Mouse (Mus musculus) kidney, embryonic 14.5 days (tissue): Measurements from ENCODE around the gene AI837181. TPM values are rescaled to one million over a fixed set of nuclear protein-coding genes. Genes with fewer than 3 reads are reported as not detected.
A peak's percentile ranks its signal among the peaks of the same experiment; 100 is the strongest.
"Not testable (repeated sequence)": the region's sequence is repeated elsewhere in the genome, so short reads cannot be mapped to it uniquely, and the experiment has no call there.

Experiments
- ATAC-seq: fragments of 200-750 bp; cut with Nextera tagmentation; 2 replicates; pipeline ENCODE4 v1.8.0; 2017; ENCODE audit warnings: moderate number of reproducible peaks, mild to moderate bottlenecking, moderate TSS enrichment, moderate library complexity; ENCODE audit not compliant: low FRiP score, low TSS enrichment
- H3K27ac ChIP-seq: fragments of 300-500 bp; sonication (generic); 2 replicates; pipeline ENCODE4 v1.5.1; 2014; ENCODE audit warnings: low read depth, mild to moderate bottlenecking, low read length, moderate library complexity, mixed read lengths
- H3K27me3 ChIP-seq: fragments of 300-500 bp; sonication (generic); 2 replicates; pipeline ENCODE4 v1.6.1; 2014; ENCODE audit warnings: mild to moderate bottlenecking, low read length; ENCODE audit not compliant: control insufficient read depth, insufficient read depth
- H3K36me3 ChIP-seq: fragments of 300-500 bp; sonication (generic); 2 replicates; pipeline ENCODE4 v1.6.1; 2014; ENCODE audit warnings: low read length, mixed read lengths; ENCODE audit not compliant: control insufficient read depth, insufficient read depth
- H3K4me1 ChIP-seq: fragments of 300-500 bp; sonication (generic); 2 replicates; pipeline ENCODE4 v1.6.1; 2014; ENCODE audit warnings: low read length, mixed read lengths; ENCODE audit not compliant: control insufficient read depth, insufficient read depth
- H3K4me2 ChIP-seq: fragments of 300-500 bp; sonication (generic); replicated peaks from 2 replicates; pipeline ENCODE4 v1.6.1; 2014; ENCODE audit warnings: low read depth, mild to moderate bottlenecking, low read length
- H3K4me3 ChIP-seq: fragments of 300-500 bp; sonication (generic); 2 replicates; pipeline ENCODE4 v1.5.1; 2014; ENCODE audit warnings: mild to moderate bottlenecking, low read length
- H3K9ac ChIP-seq: fragments of 300-500 bp; sonication (generic); 2 replicates; pipeline ENCODE4 v1.6.1; 2014; ENCODE audit warnings: low read depth, mild to moderate bottlenecking, low read length, moderate library complexity
- H3K9me3 ChIP-seq: fragments of 300-500 bp; sonication (generic); 2 replicates; pipeline ENCODE4 v1.6.1; 2016; ENCODE audit warnings: low read length; ENCODE audit not compliant: control insufficient read depth
- WGBS: fragments of 180-500 bp; shearing (Covaris S2); extraction: QIAGEN DNeasy Blood & Tissue Kit; methylation state at CpG from one replicate; pipeline ENCODE4 v1.1.7; 2014; 5-methylcytosine and 5-hydroxymethylcytosine counted together
- polyA plus RNA-seq: library from polyadenylated mRNA; unstranded; fragments of >200 nt; fragmentation: Nextera tagmentation; extraction: Ambion mirVana; gene quantifications from 2 replicates; pipeline ENCODE4 v1.2.1, GENCODE M21; 2014

Gene AI837181
- polyA plus RNA-seq, 1 experiment from 2014 or later: 40.8 TPM

GRCm38 (mm10) chr19:5392892-5393291 lies 32.1 kb upstream of the AI837181 start:
- H3K4me1 ChIP-seq: peaks cover 8% of the 10 kb centered on the region; the same call in 1 of the 2 replicates
- no peaks in the 10 kb centered on the region for H3K36me3 ChIP-seq
- no peak overlapping the region for H3K4me3 ChIP-seq
- H3K9ac ChIP-seq: no peak overlapping the region
- H3K27me3 ChIP-seq: no peaks in the 10 kb centered on the region
- WGBS: 66% methylated on average over 4 of the region's 4 CpGs
- H3K4me2 ChIP-seq: no peak overlapping the region
- no peak for ATAC-seq
- no peaks in the 10 kb centered on the region for H3K9me3 ChIP-seq
- no peak overlapping the region for H3K27ac ChIP-seq

DNA sequence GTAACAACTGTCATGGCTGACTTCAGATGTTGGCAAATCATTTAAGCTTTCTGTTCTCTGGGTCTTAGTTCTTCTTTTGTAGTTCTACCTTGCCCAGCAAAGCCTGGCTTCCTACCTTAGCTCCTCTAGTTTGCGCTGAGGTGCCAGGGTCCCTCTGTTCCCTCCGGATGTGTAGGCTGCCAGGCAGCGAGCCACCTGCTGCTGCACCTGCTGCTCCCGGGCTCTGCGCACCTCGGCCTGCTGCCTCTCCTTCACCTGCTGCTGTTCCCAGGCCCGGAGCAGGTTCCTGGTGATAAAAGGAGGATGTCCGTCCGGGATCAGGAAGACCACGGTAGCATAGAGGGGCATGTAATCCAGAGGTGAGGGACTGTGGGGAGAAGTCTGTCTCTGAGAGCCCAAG lies 30.8 kb upstream of the AI837181 start:
- Histone ChIP-seq H3K9ac (no peak overlapping the region), H3K4me1 (peaks cover 8% of the 10 kb centered on the region; the same call in 1 of the 2 replicates), H3K27ac (no peak overlapping the region), H3K4me2 (no peak overlapping the region), H3K4me3 (no peak overlapping the region), H3K27me3 (no peaks in the 10 kb centered on the region), H3K9me3 (no peaks in the 10 kb centered on the region), H3K36me3 (no peaks in the 10 kb centered on the region)
- 51% methylated on average over 10 of the region's 10 CpGs for WGBS
- ATAC-seq: no peak

- Histone ChIP-seq H3K36me3 (no peaks in the 10 kb centered on the region), H3K27ac (no peak overlapping the region), H3K4me2 (no peak overlapping the region), H3K4me1 (0 out of 2 replicates have a peak, but pooled peaks cover 1% of the 10 kb centered on the region), H3K4me3 (no peak overlapping the region), H3K9ac (no peak overlapping the region), H3K27me3 (no peaks in the 10 kb centered on the region), H3K9me3 (no peaks in the 10 kb centered on the region)
- no peak for ATAC-seq
- 75% methylated on average over 4 of the region's 4 CpGs for WGBS
Measured at GRCm38 (mm10) chr19:5395371-5395770, 29.6 kb upstream of the AI837181 start.

DNA sequence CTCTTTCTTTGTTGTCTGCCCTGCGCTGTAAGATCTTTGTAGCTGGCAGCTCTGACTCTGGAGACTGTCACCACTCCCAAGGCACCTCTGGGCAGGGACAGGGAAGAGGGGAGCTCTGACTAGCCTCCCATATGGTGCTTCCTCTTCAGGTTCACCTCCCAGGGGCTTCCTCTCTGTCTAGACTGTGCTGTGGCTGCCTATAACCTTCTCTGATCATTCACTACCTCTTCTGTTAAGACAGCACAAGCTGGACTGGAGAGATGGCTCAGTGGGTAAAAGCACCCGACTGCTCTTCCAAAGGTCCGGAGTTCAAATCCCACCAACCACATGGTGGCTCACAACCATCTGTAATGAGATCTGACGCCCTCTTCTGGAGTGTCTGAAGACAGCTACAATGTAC lies 23.9 kb upstream of the AI837181 start:
- H3K27me3 ChIP-seq, H3K27ac ChIP-seq, H3K9ac ChIP-seq, H3K36me3 ChIP-seq, H3K4me1 ChIP-seq, ATAC-seq, H3K4me3 ChIP-seq, H3K4me2 ChIP-seq, H3K9me3 ChIP-seq: not testable (repeated sequence)
- WGBS: 74% methylated on average over 4 of the region's 4 CpGs

DNA sequence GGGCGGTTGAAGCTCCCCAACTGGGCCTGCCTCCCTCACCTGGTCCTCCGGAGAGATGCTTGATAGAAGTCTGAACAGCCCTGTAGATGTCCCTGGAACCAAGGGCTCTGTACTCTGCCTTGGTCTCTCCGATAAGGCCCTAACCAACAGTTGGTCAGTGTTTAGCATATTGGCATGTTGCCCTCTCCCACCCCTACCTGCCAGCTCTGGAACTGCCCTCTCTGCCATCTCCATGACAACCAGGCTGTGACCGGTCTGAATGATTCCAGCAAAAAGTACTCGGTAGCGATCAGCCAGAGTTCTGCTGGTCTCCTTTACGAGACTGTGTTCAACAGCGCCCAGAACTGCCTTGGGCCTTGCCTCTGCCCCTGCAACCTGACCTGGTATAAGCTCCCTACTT lies 22.7 kb upstream of the AI837181 start, which contains the start of gene Tsga10ip:
Gene Tsga10ip, minus strand, starts transcription at position 234 of the 400 bp plus-strand sequence.
- WGBS: 78% methylated on average over 8 of the region's 8 CpGs
- Histone ChIP-seq H3K4me2 (no peak within 1 kb of the TSS), H3K9ac (no peak within 1 kb of the TSS), H3K36me3 (no peaks in the 10 kb centered on the region), H3K4me3 (no peak within 1 kb of the TSS), H3K27me3 (no peaks in the 10 kb centered on the region), H3K4me1 (no peaks in the 10 kb centered on the region), H3K27ac (no peak within 1 kb of the TSS), H3K9me3 (no peaks in the 10 kb centered on the region)
- no peak for ATAC-seq

- 0 out of 2 replicates have a peak, but pooled peaks cover 3% of the 10 kb centered on the region for H3K4me1 ChIP-seq
- 0 out of 2 replicates have a peak, but pooled peaks cover 4% of the 10 kb centered on the region for H3K36me3 ChIP-seq
- peak overlapping the region; percentile 39 for H3K4me3 ChIP-seq
- WGBS: 14% methylated on average over 7 of the region's 7 CpGs
- peak overlapping the region; percentile 51; the same call in 1 of the 2 replicates for H3K9ac ChIP-seq
- ATAC-seq: no peak
- peak overlapping the region; percentile 26; the same call in 1 of the 2 replicates for H3K27ac ChIP-seq
- H3K4me2 ChIP-seq: peak overlapping the region; percentile 52
- no peaks in the 10 kb centered on the region for H3K9me3 ChIP-seq
- H3K27me3 ChIP-seq: no peaks in the 10 kb centered on the region
Measured at GRCm38 (mm10) chr19:5405924-5406323, 19.0 kb upstream of the AI837181 start.

- WGBS: 22% methylated on average over 21 of the region's 25 CpGs
- peak overlapping the region; percentile 74 for H3K9ac ChIP-seq
- ATAC-seq: peak; percentile 84
Measured at GRCm38 (mm10) chr19:5406531-5407126, 18.3 kb upstream of the AI837181 start.

GRCm38 (mm10) chr19:5407133-5407532 lies 17.8 kb upstream of the AI837181 start:
- 21% methylated on average over 7 of the region's 7 CpGs for WGBS

More at GRCm38 (mm10) chr19:5406531-5407126, 18.3 kb upstream of the AI837181 start:
- H3K4me1 ChIP-seq, H3K9me3 ChIP-seq, H3K36me3 ChIP-seq, H3K27me3 ChIP-seq: not testable (repeated sequence)
- Histone ChIP-seq H3K4me2 (peak overlapping the region; percentile 77), H3K4me3 (peak overlapping the region; percentile 59), H3K27ac (peak overlapping the region; percentile 94)

More at GRCm38 (mm10) chr19:5407133-5407532, 17.8 kb upstream of the AI837181 start:
- H3K4me3 ChIP-seq: peak overlapping the region; percentile 59
- peak overlapping the region; percentile 77 for H3K4me2 ChIP-seq
- 0 out of 2 replicates have a peak, but pooled peaks cover 3% of the 10 kb centered on the region for H3K4me1 ChIP-seq
- H3K9me3 ChIP-seq: no peaks in the 10 kb centered on the region
- peak; percentile 68 for ATAC-seq
- H3K36me3 ChIP-seq: 0 out of 2 replicates have a peak, but pooled peaks cover 4% of the 10 kb centered on the region
- peak overlapping the region; percentile 94 for H3K27ac ChIP-seq
- H3K9ac ChIP-seq: peak overlapping the region; percentile 74
- no peaks in the 10 kb centered on the region for H3K27me3 ChIP-seq
